Mouse (Mus musculus) embryonic facial prominence, embryonic 14.5 days (tissue): ENCODE data around the gene Abi3. TPM values are rescaled to one million over a fixed set of nuclear protein-coding genes. Genes with fewer than 3 reads are reported as not detected.

Experiments
- polyA plus RNA-seq: library from polyadenylated mRNA; unstranded; fragments of >200 nt; fragmentation: Nextera tagmentation; extraction: Ambion mirVana; gene quantifications from 2 replicates; pipeline ENCODE4 v1.2.1, GENCODE M21; 2014

Abi3 gene
- polyA plus RNA-seq, 1 experiment from 2014 or later = 5.1 TPM

Other genes with a start within 250 kb of the Abi3 start
- 238 and 240 TPM in 2 replicates for gene Phb, start 175.5 kb downstream of the Abi3 start, polyA plus RNA-seq
- gene Zfp652, start 129.8 kb downstream of the Abi3 start, polyA plus RNA-seq = 11.5 and 11.6 TPM in 2 replicates
- 1.1 TPM in 2 replicates for gene B130006D01Rik, start 118.9 kb downstream of the Abi3 start, polyA plus RNA-seq
- gene Phospho1, start 18.0 kb downstream of the Abi3 start, polyA plus RNA-seq = 7.5 and 14.9 TPM in 2 replicates
- gene Gngt2, start 5.3 kb downstream of the Abi3 start, polyA plus RNA-seq = 15.0 and 16.2 TPM in 2 replicates
- not detected in 2 replicates for gene B4galnt2, start 72.4 kb upstream of the Abi3 start, polyA plus RNA-seq
- 19.9 and 31.4 TPM in 2 replicates for gene Igf2bp1, start 163.5 kb upstream of the Abi3 start, polyA plus RNA-seq
- not detected in 2 replicates for gene Gip, start 182.1 kb upstream of the Abi3 start, polyA plus RNA-seq
- gene Snf8, start 192.4 kb upstream of the Abi3 start, polyA plus RNA-seq = 33.4 and 36.6 TPM in 2 replicates
- gene Ube2z, start 222.9 kb upstream of the Abi3 start, polyA plus RNA-seq = 39.5 and 40.6 TPM in 2 replicates
- gene Atp5g1, start 233.2 kb upstream of the Abi3 start, polyA plus RNA-seq = 764 and 777 TPM in 2 replicates